Mouse (Mus musculus): ENCODE data around the gene Esrra.

DNA sequence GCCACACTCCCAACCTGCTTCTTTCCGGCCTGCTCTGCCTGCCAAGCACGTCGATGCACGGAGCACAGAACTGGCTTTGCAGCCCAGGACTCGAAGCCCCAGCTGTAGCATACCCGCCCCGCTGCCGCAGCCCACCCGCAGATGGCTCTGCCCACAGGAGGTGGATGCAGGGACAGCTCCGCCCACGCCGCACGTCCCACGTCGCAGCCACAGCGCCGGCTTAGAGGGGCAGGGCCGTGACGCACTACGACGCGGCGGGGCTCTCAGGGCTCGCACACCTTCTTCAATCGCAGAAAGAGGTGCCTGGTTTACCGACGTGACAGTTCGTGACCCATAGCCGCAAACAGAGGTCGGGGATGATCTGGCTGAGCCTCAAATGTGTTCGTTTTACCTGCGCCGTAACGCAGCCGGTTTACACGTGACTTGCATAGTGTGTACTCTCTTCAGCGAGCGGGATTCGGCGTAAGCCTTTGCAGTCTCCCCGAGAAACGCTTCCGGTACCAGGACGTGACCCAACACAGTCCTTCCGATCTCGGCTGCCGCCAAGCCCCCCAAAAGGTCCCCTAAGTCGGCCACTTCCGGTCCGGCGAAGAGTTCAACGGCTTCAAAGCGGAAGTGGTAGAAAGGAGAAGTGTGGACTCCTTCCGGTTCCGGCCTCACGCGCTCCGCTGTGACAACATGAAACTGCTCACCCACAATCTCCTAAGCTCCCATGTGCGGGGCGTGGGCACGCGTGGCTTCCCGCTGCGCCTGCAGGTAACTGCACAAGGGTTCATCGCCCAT, 11.9 kb downstream of the Esrra start, which contains the start of the genes Trmt112 and Prdx5:
- TF ChIP-seq CTCF (IDR thresholded peaks at IDR 0.05; ENCODE audit: borderline replicate concordance, control insufficient read depth, extremely low read depth, insufficient read depth, low read length, poor library complexity) (no peak; the same call in 1 of the 2 replicates), POLR2A (IDR thresholded peaks at IDR 0.05; ENCODE audit: control insufficient read depth, extremely low read depth, insufficient read depth, low read length, poor library complexity) (peak; percentile 85; the same call in 1 of the 2 replicates)
